Mouse (Mus musculus) right cerebral cortex, postnatal 10 days (tissue): ENCODE data around the gene Cpne8.
"Not testable (repeated sequence)": the region's sequence is repeated elsewhere in the genome, so short reads cannot be mapped to it uniquely, and the experiment has no call there.

Experiments used
- DNase-seq, 2 experiments: peaks; one replicate each; pipeline ENCODE4 v3.0.0; 2021; ENCODE audit warnings: low spot score in 2 of 2

The Cpne8 gene

DNA sequence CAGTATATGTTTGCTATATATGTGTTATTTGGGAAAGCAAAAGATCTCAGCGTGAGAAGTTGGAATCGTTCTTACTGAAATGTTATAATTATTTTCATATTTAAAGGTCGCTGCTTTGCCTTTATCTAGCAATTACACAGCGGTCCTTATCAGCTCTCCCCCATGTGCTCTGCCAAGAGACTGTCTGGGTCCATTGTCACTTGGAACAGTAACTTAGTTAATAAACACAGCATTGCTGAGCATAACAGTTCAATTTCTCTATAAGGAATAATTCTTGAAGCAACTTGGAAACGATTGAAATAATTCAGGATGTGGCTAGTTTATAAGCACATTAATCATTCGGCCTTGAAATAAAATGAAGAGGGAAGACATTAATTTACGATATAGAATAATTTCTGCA is 189.0 kb downstream of the Cpne8 start:
- DNase-seq: no peak

- DNase-seq: not testable (repeated sequence)
These were observed 208.7 kb downstream of the Cpne8 start for GRCm38 (mm10) chr15:90470561-90470960.

DNA sequence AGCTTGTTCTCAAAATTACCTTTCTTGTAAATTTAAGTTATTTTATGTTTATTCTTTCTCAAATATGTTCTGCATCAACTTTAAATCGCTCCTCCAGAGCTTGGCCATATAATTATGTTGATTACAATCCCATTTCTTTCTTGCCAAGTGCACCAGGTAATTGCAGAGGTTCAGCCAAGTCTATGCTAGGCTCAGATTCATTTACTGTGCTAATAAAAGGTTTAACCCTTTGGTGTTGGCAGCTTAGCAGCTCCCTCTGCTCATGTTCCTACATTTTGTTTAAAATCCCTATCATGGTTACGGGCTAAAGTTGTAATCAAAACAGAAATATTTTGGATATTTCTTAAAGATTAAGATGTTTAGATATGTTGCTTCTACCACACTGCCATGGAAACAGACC is 216.0 kb downstream of the Cpne8 start:
- no peak for DNase-seq

DNA sequence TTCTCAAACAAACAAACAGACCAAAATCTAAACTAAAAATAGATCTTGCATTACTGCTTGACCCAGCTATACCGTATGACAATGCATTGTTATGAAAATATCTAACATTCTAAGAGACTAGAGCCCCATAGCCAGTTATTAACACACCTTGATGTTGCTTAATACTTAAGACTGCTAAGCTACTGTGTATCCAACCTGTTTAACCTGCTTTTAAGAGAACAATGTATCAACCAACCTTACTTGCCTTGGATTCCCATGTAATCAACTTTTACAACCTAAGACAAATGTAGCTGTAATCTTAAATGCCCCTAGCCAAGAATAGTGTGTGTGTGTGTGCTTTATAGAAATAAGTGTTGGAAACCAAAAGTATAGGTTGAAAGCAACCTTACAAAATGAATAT is 233.2 kb downstream of the Cpne8 start:
- no peak for DNase-seq
